ENCODE assay signal across 8 mouse cellular contexts in genomic region chr4:101419151-101419910, GRCm38 (mm10). TPM values are rescaled to one million over a fixed set of nuclear protein-coding genes. Genes with fewer than 3 reads are reported as not detected.
DNase-seq lines count a peak whose midpoint lies in the region; ATAC-seq and TF ChIP-seq lines count a peak whose summit lies in the region.

Gene Ak4, plus strand, starts transcription at chr4:101419277.

- peak within 1 kb of the TSS; percentile 75 for H3K4me3 ChIP-seq in embryonic facial prominence, embryonic 11.5 days (ENCODE audit: low read depth, low read length)
- H3K4me3 ChIP-seq in midbrain, postnatal 0 days (ENCODE audit: low read depth, low read length) = peak within 1 kb of the TSS; percentile 76

- peak; percentile 28 for DNase-seq in 3T3-L1 (ENCODE audit: low read depth, low spot score)
- peak; percentile 52 for DNase-seq in adrenal gland, postnatal 14 days
- peak; percentile 72 for DNase-seq in embryonic facial prominence, embryonic 11.5 days (ENCODE audit: low spot score)
- DNase-seq in heart, adult 9 months (ENCODE audit: low spot score in 2 of 2) = peak; percentile 41 to 45
- peak; percentile 66 to 83 for DNase-seq in kidney, adult 8-10 months
- peak; percentile 74 for DNase-seq in liver
- no peak for DNase-seq in midbrain, postnatal 0 days (ENCODE audit: low spot score)
- peak; percentile 63 for DNase-seq in testis, postnatal 10 days (ENCODE audit: low spot score)

- H3K4me2 ChIP-seq in embryonic facial prominence, embryonic 11.5 days (ENCODE audit: low read depth, low read length) = peak within 1 kb of the TSS; percentile 95
- peak within 1 kb of the TSS; percentile 99 for H3K4me2 ChIP-seq in midbrain, postnatal 0 days (ENCODE audit: low read depth, low read length, poor library complexity, severe bottlenecking)

- ATAC-seq in embryonic facial prominence, embryonic 11.5 days (replicated peaks; ENCODE audit: insufficient number of reproducible peaks, low FRiP score, low TSS enrichment, low read depth) = peak; percentile 82
- peak; percentile 63 for ATAC-seq in midbrain, postnatal 0 days (ENCODE audit: low FRiP score)

- 0 out of 2 replicates have a peak within 1 kb of the TSS, but pooled peaks have one; percentile 41 for H3K27ac ChIP-seq in embryonic facial prominence, embryonic 11.5 days (replicated peaks; ENCODE audit: low read depth, low read length)
- no peak within 1 kb of the TSS; the same call in 1 of the 2 replicates for H3K27ac ChIP-seq in midbrain, postnatal 0 days (ENCODE audit: low read depth, low read length)

- H3K9me3 ChIP-seq in embryonic facial prominence, embryonic 11.5 days (replicated peaks; ENCODE audit: control insufficient read depth, low read length) = no peaks in the 10 kb centered on the region
- no peaks in the 10 kb centered on the region for H3K9me3 ChIP-seq in midbrain, postnatal 0 days (ENCODE audit: low read length)

- H3K36me3 ChIP-seq in embryonic facial prominence, embryonic 11.5 days (replicated peaks; ENCODE audit: control insufficient read depth, insufficient read depth, low read depth, low read length) = no peaks in the 10 kb centered on the region
- H3K36me3 ChIP-seq in midbrain, postnatal 0 days (ENCODE audit: insufficient read depth, low read length) = no peaks in the 10 kb centered on the region

- TF ChIP-seq CTCF in midbrain, postnatal 0 days (IDR thresholded peaks at IDR 0.05) = no peak

- under 1% methylated on average over 63 of the region's 74 CpGs for WGBS in embryonic facial prominence, embryonic 11.5 days
- under 1% methylated on average over 54 of the region's 74 CpGs for WGBS in midbrain, postnatal 0 days

- peak within 1 kb of the TSS; percentile 84 for H3K9ac ChIP-seq in embryonic facial prominence, embryonic 11.5 days (replicated peaks; ENCODE audit: low read length)
- H3K9ac ChIP-seq in midbrain, postnatal 0 days (replicated peaks; ENCODE audit: low read length, poor library complexity, severe bottlenecking) = peak within 1 kb of the TSS; percentile 64

- H3K4me1 ChIP-seq in embryonic facial prominence, embryonic 11.5 days (ENCODE audit: control insufficient read depth, insufficient read depth, low read length) = peaks cover 3% of the 10 kb centered on the region; the same call in 1 of the 2 replicates
- H3K4me1 ChIP-seq in midbrain, postnatal 0 days (ENCODE audit: insufficient read depth, low read length) = 0 out of 2 replicates have a peak, but pooled peaks cover 5% of the 10 kb centered on the region

- no peaks in the 10 kb centered on the region for H3K27me3 ChIP-seq in embryonic facial prominence, embryonic 11.5 days (ENCODE audit: control insufficient read depth, insufficient read depth, low read length)
- H3K27me3 ChIP-seq in midbrain, postnatal 0 days (ENCODE audit: insufficient read depth, low read length) = no peaks in the 10 kb centered on the region

RNA-seq across cellular contexts. Expression of gene Ak4, which starts in this region (rescaled TPM):
- 2.9 and 7.2 TPM in 2 replicates for total RNA-seq in adrenal gland, postnatal 14 days (2021)
- 7.1 and 7.5 TPM in 2 replicates for polyA plus RNA-seq in embryonic facial prominence, embryonic 11.5 days (2014; fragmentation: Nextera tagmentation; extraction: Ambion mirVana)
- total RNA-seq in midbrain, postnatal 0 days (2014; rRNA removed) = 11.8 and 19.7 TPM in 2 replicates
- 5.0 and 5.8 TPM in 2 replicates for polyA plus RNA-seq in midbrain, postnatal 0 days (2015; fragmentation: Nextera tagmentation; extraction: Ambion mirVana)
